Mouse (Mus musculus): ENCODE results near the gene Adamts14. TPM values are rescaled to one million over a fixed set of nuclear protein-coding genes. Genes with fewer than 3 reads are reported as not detected.

Adamts14 gene
- polyA plus RNA-seq, 1 experiment = 0.61 TPM

GRCm38 (mm10) chr10:61179927-61180326 is 93.3 kb downstream of the Adamts14 start:
- no peak for TF ChIP-seq CTCF (IDR thresholded peaks at IDR 0.05; ENCODE audit: control insufficient read depth, insufficient read depth, insufficient replicate concordance, low read depth, low read length)
- no peak for TF ChIP-seq POLR2A (IDR thresholded peaks at IDR 0.05; ENCODE audit: control insufficient read depth, low read depth, low read length)
- no peaks in the 10 kb centered on the region for H3K27me3 ChIP-seq (ENCODE audit: control insufficient read depth, insufficient read depth, low read length)
- H3K36me3 ChIP-seq (ENCODE audit: control insufficient read depth, insufficient read depth, low read length) = no peaks in the 10 kb centered on the region
- no peak overlapping the region for H3K27ac ChIP-seq (ENCODE audit: control insufficient read depth, insufficient read depth, low read depth, low read length)
- H3K4me1 ChIP-seq (ENCODE audit: control insufficient read depth, insufficient read depth, low read length) = peaks cover 5% of the 10 kb centered on the region
- no peak overlapping the region for H3K4me3 ChIP-seq (ENCODE audit: control insufficient read depth, low read depth, low read length)

- Histone ChIP-seq H3K4me3 (ENCODE audit: control insufficient read depth, low read depth, low read length) (no peak overlapping the region), H3K36me3 (ENCODE audit: control insufficient read depth, insufficient read depth, low read length) (no peaks in the 10 kb centered on the region), H3K4me1 (ENCODE audit: control insufficient read depth, insufficient read depth, low read length) (peaks cover 8% of the 10 kb centered on the region), H3K27ac (ENCODE audit: control insufficient read depth, insufficient read depth, low read depth, low read length) (no peak overlapping the region), H3K27me3 (ENCODE audit: control insufficient read depth, insufficient read depth, low read length) (no peaks in the 10 kb centered on the region)
- no peak for TF ChIP-seq POLR2A (IDR thresholded peaks at IDR 0.05; ENCODE audit: control insufficient read depth, low read depth, low read length)
- TF ChIP-seq CTCF (IDR thresholded peaks at IDR 0.05; ENCODE audit: control insufficient read depth, insufficient read depth, insufficient replicate concordance, low read depth, low read length) = no peak
Measured at GRCm38 (mm10) chr10:61178687-61179086, 94.6 kb downstream of the Adamts14 start.

GRCm38 (mm10) chr10:61177751-61178150 is 95.5 kb downstream of the Adamts14 start:
- H3K27ac ChIP-seq (ENCODE audit: control insufficient read depth, insufficient read depth, low read depth, low read length) = no peak overlapping the region
- no peak overlapping the region for H3K4me3 ChIP-seq (ENCODE audit: control insufficient read depth, low read depth, low read length)
- TF ChIP-seq POLR2A (IDR thresholded peaks at IDR 0.05; ENCODE audit: control insufficient read depth, low read depth, low read length) (no peak), CTCF (IDR thresholded peaks at IDR 0.05; ENCODE audit: control insufficient read depth, insufficient read depth, insufficient replicate concordance, low read depth, low read length) (no peak)
- H3K36me3 ChIP-seq (ENCODE audit: control insufficient read depth, insufficient read depth, low read length) = no peaks in the 10 kb centered on the region
- H3K4me1 ChIP-seq (ENCODE audit: control insufficient read depth, insufficient read depth, low read length) = peaks cover 8% of the 10 kb centered on the region
- H3K27me3 ChIP-seq (ENCODE audit: control insufficient read depth, insufficient read depth, low read length) = no peaks in the 10 kb centered on the region

GRCm38 (mm10) chr10:61176221-61176790 is 96.9 kb downstream of the Adamts14 start:
- Histone ChIP-seq H3K27me3 (ENCODE audit: control insufficient read depth, insufficient read depth, low read length) (no peaks in the 10 kb centered on the region), H3K27ac (ENCODE audit: control insufficient read depth, insufficient read depth, low read depth, low read length) (no peak overlapping the region), H3K36me3 (ENCODE audit: control insufficient read depth, insufficient read depth, low read length) (no peaks in the 10 kb centered on the region), H3K4me1 (ENCODE audit: control insufficient read depth, insufficient read depth, low read length) (peaks cover 8% of the 10 kb centered on the region), H3K4me3 (ENCODE audit: control insufficient read depth, low read depth, low read length) (peak overlapping the region; percentile 73)
- no peak for TF ChIP-seq POLR2A (IDR thresholded peaks at IDR 0.05; ENCODE audit: control insufficient read depth, low read depth, low read length)

GRCm38 (mm10) chr10:61175442-61176204 is 97.6 kb downstream of the Adamts14 start:
- H3K27me3 ChIP-seq (ENCODE audit: control insufficient read depth, insufficient read depth, low read length) = no peaks in the 10 kb centered on the region
- H3K4me3 ChIP-seq (ENCODE audit: control insufficient read depth, low read depth, low read length) = peak overlapping the region; percentile 56
- TF ChIP-seq POLR2A (IDR thresholded peaks at IDR 0.05; ENCODE audit: control insufficient read depth, low read depth, low read length) (no peak), CTCF (IDR thresholded peaks at IDR 0.05; ENCODE audit: control insufficient read depth, insufficient read depth, insufficient replicate concordance, low read depth, low read length) (peak; percentile 71)
- no peaks in the 10 kb centered on the region for H3K36me3 ChIP-seq (ENCODE audit: control insufficient read depth, insufficient read depth, low read length)
- H3K27ac ChIP-seq (ENCODE audit: control insufficient read depth, insufficient read depth, low read depth, low read length) = no peak overlapping the region
- H3K4me1 ChIP-seq (ENCODE audit: control insufficient read depth, insufficient read depth, low read length) = peaks cover 8% of the 10 kb centered on the region

GRCm38 (mm10) chr10:61174711-61175441 is 98.4 kb downstream of the Adamts14 start:
- no peak overlapping the region for H3K27ac ChIP-seq (ENCODE audit: control insufficient read depth, insufficient read depth, low read depth, low read length)
- peak overlapping the region; percentile 78 for H3K4me3 ChIP-seq (ENCODE audit: control insufficient read depth, low read depth, low read length)
- H3K4me1 ChIP-seq (ENCODE audit: control insufficient read depth, insufficient read depth, low read length) = peaks cover 8% of the 10 kb centered on the region
- no peaks in the 10 kb centered on the region for H3K36me3 ChIP-seq (ENCODE audit: control insufficient read depth, insufficient read depth, low read length)
- TF ChIP-seq CTCF (IDR thresholded peaks at IDR 0.05; ENCODE audit: control insufficient read depth, insufficient read depth, insufficient replicate concordance, low read depth, low read length) (no peak), POLR2A (IDR thresholded peaks at IDR 0.05; ENCODE audit: control insufficient read depth, low read depth, low read length) (no peak)
- no peaks in the 10 kb centered on the region for H3K27me3 ChIP-seq (ENCODE audit: control insufficient read depth, insufficient read depth, low read length)

- Histone ChIP-seq H3K4me3 (ENCODE audit: control insufficient read depth, low read depth, low read length) (peak overlapping the region; percentile 76), H3K36me3 (ENCODE audit: control insufficient read depth, insufficient read depth, low read length) (no peaks in the 10 kb centered on the region), H3K27ac (ENCODE audit: control insufficient read depth, insufficient read depth, low read depth, low read length) (no peak overlapping the region), H3K4me1 (ENCODE audit: control insufficient read depth, insufficient read depth, low read length) (peaks cover 8% of the 10 kb centered on the region), H3K27me3 (ENCODE audit: control insufficient read depth, insufficient read depth, low read length) (no peaks in the 10 kb centered on the region)
- TF ChIP-seq POLR2A (IDR thresholded peaks at IDR 0.05; ENCODE audit: control insufficient read depth, low read depth, low read length) (no peak), CTCF (IDR thresholded peaks at IDR 0.05; ENCODE audit: control insufficient read depth, insufficient read depth, insufficient replicate concordance, low read depth, low read length) (no peak)
Measured at GRCm38 (mm10) chr10:61172496-61172895, 100.7 kb downstream of the Adamts14 start.

All from testis, adult 2 months (tissue).